Mouse (Mus musculus): ENCODE data around the gene Plcl1.

DNA sequence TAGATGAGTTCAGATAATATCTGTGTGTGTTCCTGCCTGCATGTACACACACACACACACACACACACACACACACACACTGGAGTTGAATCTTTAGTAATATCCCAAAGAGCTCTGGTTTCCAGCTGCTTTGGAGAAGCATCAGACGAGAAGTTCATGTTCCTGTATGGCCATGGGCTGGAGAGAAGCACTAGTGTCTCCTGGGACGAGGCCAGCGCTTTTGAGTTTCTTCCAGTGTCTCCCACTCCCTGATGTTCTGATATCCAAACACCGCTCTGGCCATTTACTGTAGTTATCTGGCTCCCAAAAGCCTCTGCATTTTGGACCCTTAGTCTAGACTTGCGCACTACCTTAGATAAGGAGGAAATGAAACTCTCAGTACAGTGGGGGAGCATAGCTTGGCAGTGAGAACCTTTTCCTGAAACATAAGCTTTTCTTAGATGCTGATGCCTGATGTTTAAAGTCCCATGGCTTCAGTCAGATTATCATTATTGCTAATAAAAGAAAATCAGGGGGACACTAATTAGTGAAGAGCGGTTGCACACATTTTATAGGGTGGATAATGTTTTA, 207.1 kb downstream of the Plcl1 start:
- no peak for TF ChIP-seq CTCF (IDR thresholded peaks at IDR 0.05; ENCODE audit: low read depth, low read length)
- no peak for TF ChIP-seq POLR2AphosphoS5 (IDR thresholded peaks at IDR 0.05; ENCODE audit: insufficient replicate concordance, low read depth, low read length)
